Mouse (Mus musculus) G1E (cell line): ENCODE measurements around the gene Dapp1.

Experiments used
- CTCF ChIP-seq: IDR thresholded peaks from 2 replicates; pipeline ENCODE4 v1.5.1; 2012; ENCODE audit warnings: low read depth, low read length, inconsistent platforms, mixed read lengths
- GATA2 ChIP-seq: IDR thresholded peaks from 2 replicates; pipeline ENCODE4 v1.6.1; 2012; ENCODE audit warnings: low read depth, low read length, inconsistent platforms, borderline replicate concordance
- TAL1 ChIP-seq: conservative IDR thresholded peaks from 2 replicates; pipeline ENCODE4 v1.6.1; 2012; ENCODE audit warnings: low read depth, low read length, inconsistent platforms, mixed read lengths

DNA sequence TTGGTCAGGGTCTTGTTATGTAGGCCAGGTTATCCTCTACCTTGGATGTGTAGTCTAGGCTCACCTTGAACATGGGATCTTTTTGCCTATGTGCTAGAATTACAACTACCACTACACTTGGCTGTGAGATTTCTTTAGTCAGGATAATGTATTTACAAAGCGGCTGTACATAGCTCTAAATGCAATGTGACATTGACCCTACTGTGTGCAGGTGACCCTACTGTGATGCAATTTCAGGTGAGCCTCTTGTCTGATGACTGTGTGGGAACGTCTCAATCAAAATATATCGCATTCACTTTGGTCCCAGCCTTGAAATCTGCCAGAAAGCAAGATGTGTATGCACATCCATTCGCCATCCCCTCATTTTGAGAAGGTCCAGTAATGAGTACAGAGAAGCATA is 23.0 kb downstream of the Dapp1 start:
- TF ChIP-seq CTCF: no peak
- TF ChIP-seq TAL1: no peak
- TF ChIP-seq GATA2: no peak
